Mouse (Mus musculus) neural tube, embryonic 15.5 days (tissue): ENCODE measurements around the gene Slco1c1. TPM values are rescaled to one million over a fixed set of nuclear protein-coding genes. Genes with fewer than 3 reads are reported as not detected.
"Not testable (repeated sequence)": the region's sequence is repeated elsewhere in the genome, so short reads cannot be mapped to it uniquely, and the experiment has no call there.

ENCODE experiments used
- ATAC-seq: fragments of 200-750 bp; cut with Nextera tagmentation; 2 replicates; pipeline ENCODE4 v1.8.0; 2017; ENCODE audit warnings: mild to moderate bottlenecking, moderate TSS enrichment, moderate library complexity; ENCODE audit not compliant: low FRiP score
- H3K27ac ChIP-seq: fragments of 300-500 bp; sonication (generic); replicated peaks from 2 replicates; pipeline ENCODE4 v1.5.1; 2015; ENCODE audit warnings: mild to moderate bottlenecking, inconsistent platforms
- H3K27me3 ChIP-seq: fragments of 300-500 bp; sonication (generic); replicated peaks from 2 replicates; pipeline ENCODE4 v1.6.1; 2015; ENCODE audit warnings: inconsistent platforms
- H3K36me3 ChIP-seq: fragments of 300-500 bp; sonication (generic); 2 replicates; pipeline ENCODE4 v1.6.1; 2015; ENCODE audit warnings: inconsistent platforms
- H3K4me1 ChIP-seq: fragments of 300-500 bp; sonication (generic); 2 replicates; pipeline ENCODE4 v1.6.1; 2015; ENCODE audit warnings: inconsistent platforms
- H3K4me2 ChIP-seq: fragments of 300-500 bp; sonication (generic); 2 replicates; pipeline ENCODE4 v1.6.1; 2015; ENCODE audit warnings: inconsistent platforms, mild to moderate bottlenecking, moderate library complexity
- H3K4me3 ChIP-seq: fragments of 300-500 bp; sonication (generic); replicated peaks from 2 replicates; pipeline ENCODE4 v1.5.1; 2015; ENCODE audit warnings: mild to moderate bottlenecking, inconsistent platforms
- H3K9ac ChIP-seq: fragments of 300-500 bp; sonication (generic); replicated peaks from 2 replicates; pipeline ENCODE4 v1.6.1; 2015; ENCODE audit warnings: mild to moderate bottlenecking, inconsistent platforms
- H3K9me3 ChIP-seq: fragments of 300-500 bp; sonication (generic); replicated peaks from 2 replicates; pipeline ENCODE4 v1.6.1; 2016; ENCODE audit warnings: inconsistent platforms
- WGBS: fragments of 180-500 bp; shearing (Covaris S2); methylation state at CpG from one replicate; pipeline ENCODE4 v1.1.7; 2015; ENCODE audit warnings: mixed read lengths; 5-methylcytosine and 5-hydroxymethylcytosine counted together
- polyA plus RNA-seq: library from polyadenylated mRNA; unstranded; fragments of >200 nt; fragmentation: Nextera tagmentation; extraction: Ambion mirVana; gene quantifications from 2 replicates; pipeline ENCODE4 v1.2.1, GENCODE M21; 2015

Gene Slco1c1
- polyA plus RNA-seq, 1 experiment from 2014 or later, result 12.6 TPM

DNA sequence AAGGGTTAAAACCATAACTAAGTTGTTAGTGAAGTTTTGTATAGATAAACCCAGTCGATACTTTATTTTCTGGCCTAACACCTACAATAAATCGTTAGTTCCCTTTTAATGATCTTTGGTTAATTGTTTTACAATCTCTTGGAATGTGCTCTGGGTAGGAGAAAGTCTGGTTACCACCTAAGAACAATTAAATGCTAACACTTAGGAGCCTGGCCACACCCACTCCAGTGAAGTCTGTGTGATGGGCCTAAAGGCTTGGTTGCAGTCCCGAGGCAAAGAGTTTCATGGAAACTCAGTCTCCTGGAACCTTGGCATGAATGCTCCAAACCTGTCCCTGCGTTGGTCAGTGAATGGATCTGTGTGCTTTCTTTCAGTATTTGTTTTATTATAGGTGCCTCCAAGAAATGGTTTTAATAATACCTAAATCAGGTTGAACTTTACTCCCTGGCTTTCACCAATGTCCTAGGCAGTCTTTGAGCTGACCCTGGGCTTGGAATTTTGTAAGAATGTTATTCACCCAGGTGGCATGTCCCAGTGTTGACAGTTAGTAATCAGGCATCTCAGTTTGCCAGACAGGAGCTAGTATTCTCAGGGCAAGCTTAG lies 66.5 kb downstream of the Slco1c1 start:
- H3K27me3 ChIP-seq, H3K4me1 ChIP-seq, H3K4me3 ChIP-seq, H3K9me3 ChIP-seq, H3K4me2 ChIP-seq, H3K36me3 ChIP-seq, ATAC-seq, H3K9ac ChIP-seq, H3K27ac ChIP-seq: not testable (repeated sequence)
- WGBS, result 7% methylated on average over 4 of the region's 4 CpGs

DNA sequence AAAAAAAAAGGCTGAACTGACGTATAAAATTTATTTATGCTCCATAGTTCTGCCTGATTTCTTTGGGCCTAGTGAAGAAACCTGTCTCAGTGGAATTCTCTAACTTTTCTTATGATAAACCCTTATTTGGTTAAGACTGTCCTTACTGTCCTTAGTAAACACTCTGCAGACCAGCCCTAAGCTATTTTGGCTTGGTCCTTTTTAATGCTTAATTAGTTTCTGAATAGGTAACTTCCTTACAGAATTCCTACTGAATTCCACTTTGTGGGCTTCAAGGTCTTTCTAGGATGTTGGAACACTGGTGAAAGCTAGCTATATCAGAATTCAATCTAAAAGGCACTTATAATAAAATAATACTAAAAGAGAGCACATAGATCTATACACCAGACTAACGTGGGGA lies 71.9 kb downstream of the Slco1c1 start:
- Histone ChIP-seq H3K27ac (no peak overlapping the region), H3K36me3 (no peaks in the 10 kb centered on the region; the same call in 1 of the 2 replicates), H3K9me3 (0 out of 2 replicates have a peak, but pooled peaks cover 10% of the 10 kb centered on the region), H3K9ac (no peak overlapping the region), H3K4me2 (no peak overlapping the region), H3K4me3 (no peak overlapping the region), H3K4me1 (no peaks in the 10 kb centered on the region), H3K27me3 (no peaks in the 10 kb centered on the region)
- 90% methylated on average over 2 of the region's 2 CpGs for WGBS
- no peak for ATAC-seq

DNA sequence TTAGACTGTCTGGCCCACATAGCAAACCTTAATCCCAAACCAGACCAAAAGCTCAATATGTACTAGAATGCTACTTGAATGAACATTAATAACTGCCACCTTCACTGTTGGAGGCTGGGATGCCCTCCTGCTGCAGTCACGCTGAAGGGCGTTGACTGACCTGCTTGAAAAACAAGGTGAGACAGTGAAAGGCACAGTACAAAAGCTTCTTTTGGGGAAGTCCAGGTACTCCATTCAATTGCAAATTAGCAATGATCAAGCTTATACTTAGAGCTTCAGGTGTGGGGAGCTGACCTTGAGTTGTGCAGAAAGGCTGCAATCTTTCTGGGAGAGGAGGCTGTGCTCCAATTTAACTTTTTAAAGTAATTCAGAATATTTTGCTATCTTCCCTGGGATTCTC lies 72.9 kb downstream of the Slco1c1 start:
- no peak for ATAC-seq
- WGBS, result 98% methylated on average over 2 of the region's 2 CpGs
- Histone ChIP-seq H3K27ac (no peak overlapping the region), H3K9ac (no peak overlapping the region), H3K27me3 (no peaks in the 10 kb centered on the region), H3K9me3 (0 out of 2 replicates have a peak, but pooled peaks cover 10% of the 10 kb centered on the region), H3K36me3 (no peaks in the 10 kb centered on the region; the same call in 1 of the 2 replicates), H3K4me1 (no peaks in the 10 kb centered on the region), H3K4me3 (no peak overlapping the region), H3K4me2 (no peak overlapping the region)

DNA sequence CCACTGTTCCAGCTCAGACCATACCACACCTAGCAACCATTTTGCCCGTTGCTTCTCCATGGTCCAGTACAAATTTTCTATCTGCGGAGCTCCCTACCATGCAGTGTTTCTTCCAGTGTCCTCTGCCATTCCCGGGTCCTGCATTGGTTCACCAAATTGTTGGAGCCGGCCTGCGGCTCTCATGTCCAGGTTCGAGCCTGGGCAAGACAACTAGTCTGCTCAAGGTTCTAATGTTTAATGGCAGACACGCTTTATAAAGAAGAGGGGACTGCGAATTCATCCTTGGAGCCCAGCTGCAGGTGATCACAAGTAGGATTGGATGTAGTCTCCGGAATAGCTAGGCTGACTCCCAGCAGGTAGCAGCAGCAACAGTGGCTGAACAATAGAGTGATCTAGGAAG lies 76.8 kb downstream of the Slco1c1 start:
- Histone ChIP-seq H3K9ac (no peak overlapping the region), H3K27ac (no peak overlapping the region), H3K36me3 (no peaks in the 10 kb centered on the region; the same call in 1 of the 2 replicates), H3K4me2 (no peak overlapping the region), H3K27me3 (no peaks in the 10 kb centered on the region), H3K4me1 (no peaks in the 10 kb centered on the region), H3K9me3 (0 out of 2 replicates have a peak, but pooled peaks cover 10% of the 10 kb centered on the region), H3K4me3 (no peak overlapping the region)
- no peak for ATAC-seq
- WGBS, result 71% methylated on average over 9 of the region's 9 CpGs

DNA sequence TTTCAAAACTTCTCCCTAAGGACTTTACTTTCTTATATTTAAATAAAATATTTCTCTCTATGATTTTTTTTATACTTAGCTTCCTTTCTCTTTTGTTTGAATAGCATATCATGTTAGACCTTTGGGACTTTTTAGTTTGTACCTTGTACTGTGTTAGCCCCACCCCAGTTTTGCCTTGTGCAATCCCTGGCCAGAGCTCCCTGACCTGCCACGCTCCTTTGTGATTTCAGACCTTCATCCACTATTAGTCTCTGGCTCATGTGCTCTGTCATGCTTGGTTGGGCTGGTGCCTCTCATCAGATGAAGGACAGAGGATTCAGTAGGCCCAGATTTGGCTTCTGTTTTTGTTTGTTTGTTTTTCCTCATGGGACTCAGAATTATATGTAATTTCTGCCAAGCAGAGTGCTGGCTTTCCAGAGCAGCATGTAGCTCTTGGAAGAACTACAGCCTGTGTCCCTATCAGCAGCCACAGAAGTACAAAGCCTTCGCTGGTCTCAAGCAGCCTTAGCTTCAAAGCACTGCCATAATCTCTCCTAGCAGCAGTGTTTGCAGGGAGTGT lies 86.6 kb downstream of the Slco1c1 start:
- Histone ChIP-seq H3K4me3 (no peak overlapping the region), H3K9ac (no peak overlapping the region), H3K4me1 (no peaks in the 10 kb centered on the region), H3K36me3 (no peaks in the 10 kb centered on the region), H3K9me3 (no peaks in the 10 kb centered on the region), H3K4me2 (no peak overlapping the region), H3K27me3 (no peaks in the 10 kb centered on the region), H3K27ac (no peak overlapping the region)
- no peak for ATAC-seq
- 81% methylated on average over 2 of the region's 2 CpGs for WGBS

DNA sequence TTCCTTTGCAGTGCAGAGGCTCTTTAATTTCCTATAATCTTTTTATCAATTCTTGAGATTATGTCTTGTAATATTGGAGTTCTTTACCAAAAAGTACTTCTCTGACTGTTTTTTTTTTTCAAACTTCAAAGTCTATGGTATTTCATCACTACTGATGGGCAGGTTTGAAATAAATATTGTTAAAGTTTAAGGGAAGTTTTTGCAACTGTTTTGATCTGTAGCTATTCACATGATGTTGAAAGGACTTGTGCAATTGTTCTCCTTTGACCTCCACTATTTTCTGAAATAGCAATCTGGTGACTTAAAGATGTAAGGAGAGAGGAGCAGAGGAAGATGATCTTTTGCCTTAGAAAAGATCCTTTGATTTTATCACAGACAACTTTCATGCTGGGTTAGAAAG lies 89.8 kb downstream of the Slco1c1 start:
- Histone ChIP-seq H3K27me3 (no peaks in the 10 kb centered on the region), H3K4me1 (no peaks in the 10 kb centered on the region), H3K36me3 (no peaks in the 10 kb centered on the region), H3K27ac (no peak overlapping the region), H3K4me2 (no peak overlapping the region), H3K9ac (no peak overlapping the region), H3K9me3 (no peaks in the 10 kb centered on the region), H3K4me3 (no peak overlapping the region)
- no peak for ATAC-seq

DNA sequence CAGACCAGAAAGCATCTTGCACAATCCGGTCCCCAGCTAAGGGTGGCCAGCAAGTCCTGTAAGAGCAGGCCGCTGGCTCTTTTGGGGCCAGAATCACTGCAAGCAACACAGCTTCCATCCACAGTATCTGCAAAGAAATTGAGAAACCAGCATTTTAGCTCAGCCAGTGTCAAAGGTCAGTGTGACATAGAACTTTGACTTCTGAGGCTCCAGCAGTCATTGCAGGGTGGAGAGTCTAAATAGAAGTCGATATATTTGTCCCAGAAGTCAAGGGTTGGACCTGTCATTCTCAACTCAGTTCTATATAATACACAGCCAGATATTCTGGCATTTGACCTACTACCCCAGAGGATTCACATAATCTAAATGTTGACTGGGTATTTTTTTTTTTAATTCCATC lies 91.2 kb downstream of the Slco1c1 start:
- Histone ChIP-seq H3K9me3 (no peaks in the 10 kb centered on the region), H3K4me3 (no peak overlapping the region), H3K27ac (no peak overlapping the region), H3K36me3 (no peaks in the 10 kb centered on the region), H3K4me2 (no peak overlapping the region), H3K9ac (no peak overlapping the region), H3K27me3 (no peaks in the 10 kb centered on the region), H3K4me1 (no peaks in the 10 kb centered on the region)
- ATAC-seq, result no peak
- WGBS, result 92% methylated on average over 3 of the region's 3 CpGs

Other genes starting within 250 kb of the Slco1c1 start
- not detected in 2 replicates for gene Slco1b2, start 105.2 kb downstream of the Slco1c1 start, polyA plus RNA-seq
- gene Gm5724, start 249.4 kb downstream of the Slco1c1 start, polyA plus RNA-seq, result not detected in 2 replicates